Mouse (Mus musculus) erythroblast, embryonic 14.5 days (primary cell): ENCODE data around the gene Gm17067. TPM values are rescaled to one million over a fixed set of nuclear protein-coding genes. Genes with fewer than 3 reads are reported as not detected.
"Not testable (repeated sequence)": the region's sequence is repeated elsewhere in the genome, so short reads cannot be mapped to it uniquely, and the experiment has no call there.

ENCODE experiments used
- H3K27me3 ChIP-seq: 2 replicates; pipeline ENCODE4 v1.6.1; 2012; ENCODE audit warnings: inconsistent platforms; ENCODE audit not compliant: control insufficient read depth
- H3K36me3 ChIP-seq: 2 replicates; pipeline ENCODE4 v1.6.1; 2012; ENCODE audit warnings: mild to moderate bottlenecking, inconsistent platforms; ENCODE audit not compliant: control insufficient read depth
- H3K4me1 ChIP-seq: 2 replicates; pipeline ENCODE4 v1.6.1; 2012; ENCODE audit warnings: inconsistent platforms; ENCODE audit not compliant: control insufficient read depth
- H3K4me3 ChIP-seq: replicated peaks from 2 replicates; pipeline ENCODE3; 2012; ENCODE audit warnings: moderate library complexity, mild to moderate bottlenecking, inconsistent platforms
- H3K9me3 ChIP-seq: 2 replicates; pipeline ENCODE4 v1.6.1; 2012; ENCODE audit warnings: low read length, inconsistent platforms, mixed read lengths; ENCODE audit not compliant: control insufficient read depth
- GATA1 ChIP-seq: IDR thresholded peaks from 2 replicates; pipeline ENCODE4 v1.6.1; 2012; ENCODE audit warnings: low read length, inconsistent platforms, mixed read lengths
- TAL1 ChIP-seq: IDR thresholded peaks from 3 replicates; pipeline ENCODE4 v1.6.1; 2012; ENCODE audit warnings: low read length, inconsistent platforms, mixed read lengths
- polyA plus RNA-seq: library from polyadenylated mRNA; stranded (reverse); fragments of >175 nt; gene quantifications from 2 replicates; pipeline ENCODE4 v1.2.3, GENCODE M21; 2012

Gm17067 gene
- polyA plus RNA-seq = not detected in 2 replicates

- not testable (repeated sequence) for H3K27me3 ChIP-seq, H3K36me3 ChIP-seq, H3K4me1 ChIP-seq, H3K4me3 ChIP-seq, H3K9me3 ChIP-seq
Measured at GRCm38 (mm10) chr7:42726917-42727316, at the start of gene Gm17067. Gene Gm17067, minus strand, starts transcription at chr7:42727017.

DNA sequence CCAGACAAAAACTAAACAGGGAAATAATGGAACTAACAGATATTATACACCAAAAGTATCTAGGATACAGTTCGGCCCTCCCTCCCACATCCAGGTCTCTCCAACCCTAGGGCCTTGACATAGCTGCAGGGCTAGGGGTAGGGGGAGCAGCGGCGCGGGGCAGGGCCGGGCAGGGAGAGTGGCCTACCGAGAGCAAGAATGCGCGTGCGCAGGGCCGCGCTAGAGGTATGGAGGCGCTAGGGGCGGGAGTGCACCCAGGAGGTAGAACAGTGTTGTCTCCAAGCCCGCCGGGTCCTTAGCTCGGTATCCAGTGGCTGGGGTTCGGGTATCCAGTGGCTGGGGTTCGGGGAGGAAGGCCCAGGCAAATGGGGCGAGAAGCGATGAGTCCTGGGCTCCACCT lies 23.0 kb upstream of the Gm17067 start:
- H3K27me3 ChIP-seq = no peaks in the 10 kb centered on the region
- H3K4me1 ChIP-seq = no peaks in the 10 kb centered on the region
- peaks cover 7% of the 10 kb centered on the region for H3K9me3 ChIP-seq
- no peak for TF ChIP-seq TAL1
- TF ChIP-seq GATA1 = no peak
- H3K4me3 ChIP-seq = no peak overlapping the region
- no peaks in the 10 kb centered on the region for H3K36me3 ChIP-seq

DNA sequence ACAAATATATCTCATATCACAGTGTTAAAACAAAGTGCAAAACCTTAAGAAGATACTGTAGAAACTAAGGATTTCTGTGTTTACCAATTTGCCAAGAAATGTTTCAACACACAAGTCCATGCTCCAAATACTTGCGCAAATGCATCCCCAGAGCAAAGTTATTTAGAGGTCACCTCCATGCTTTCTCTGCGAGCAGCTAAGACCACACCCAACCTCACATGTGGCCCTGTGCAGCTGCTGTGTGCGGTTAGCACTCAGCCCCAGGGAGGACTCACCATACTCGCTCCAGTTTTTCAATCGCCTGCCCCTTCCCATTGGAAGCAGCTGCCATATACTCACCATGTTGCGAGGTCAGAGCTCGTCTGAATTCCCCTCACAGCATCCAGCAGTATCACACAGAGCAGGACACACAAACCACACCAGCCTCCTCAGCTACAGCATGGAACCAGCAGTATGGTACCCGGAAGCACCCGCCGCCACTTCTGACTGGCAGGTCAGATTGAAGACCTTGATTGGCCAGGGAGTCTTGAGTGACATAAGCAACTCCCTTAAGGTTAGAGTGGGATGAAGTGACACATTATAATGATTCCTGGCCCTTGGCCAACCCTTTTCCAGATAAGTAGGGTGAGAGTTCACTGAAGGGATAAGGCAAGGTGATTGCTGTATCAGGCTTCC lies 11.9 kb upstream of the Gm17067 start:
- TF ChIP-seq GATA1 (no peak), TAL1 (no peak)
- Histone ChIP-seq H3K4me1 (no peaks in the 10 kb centered on the region), H3K4me3 (no peak overlapping the region), H3K9me3 (peaks cover 22% of the 10 kb centered on the region), H3K36me3 (no peaks in the 10 kb centered on the region), H3K27me3 (no peaks in the 10 kb centered on the region)

DNA sequence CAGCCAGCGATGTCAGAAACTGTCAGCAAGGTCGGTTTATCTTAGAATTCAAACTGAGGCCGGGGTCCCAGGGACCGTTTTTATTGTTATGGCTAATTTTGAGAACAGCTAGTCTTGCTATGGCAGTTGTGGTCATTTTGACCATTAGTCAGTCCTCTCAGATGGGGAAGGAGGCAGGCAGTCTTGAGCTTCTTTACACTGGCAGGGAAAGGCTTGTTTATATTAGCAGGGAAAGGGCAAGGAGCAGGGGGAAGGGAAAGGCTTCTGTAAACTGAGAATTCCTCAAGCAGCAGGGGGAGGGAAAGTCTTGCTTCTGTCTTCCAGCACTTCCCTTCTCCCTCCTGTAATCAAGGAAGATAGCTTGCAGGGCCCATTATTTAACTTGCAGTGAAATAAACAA lies 33.6 kb downstream of the Gm17067 start:
- not testable (repeated sequence) for H3K36me3 ChIP-seq, H3K4me1 ChIP-seq, H3K9me3 ChIP-seq, H3K27me3 ChIP-seq
- H3K4me3 ChIP-seq = peak overlapping the region; percentile 66

GRCm38 (mm10) chr7:42692362-42693158 lies 34.3 kb downstream of the Gm17067 start, which contains the start of gene Zfp975:
Gene Zfp975, minus strand, starts transcription at chr7:42692742.
- H3K27me3 ChIP-seq, H3K4me1 ChIP-seq: not testable (repeated sequence)
- H3K4me3 ChIP-seq = peak within 1 kb of the TSS; percentile 66

DNA sequence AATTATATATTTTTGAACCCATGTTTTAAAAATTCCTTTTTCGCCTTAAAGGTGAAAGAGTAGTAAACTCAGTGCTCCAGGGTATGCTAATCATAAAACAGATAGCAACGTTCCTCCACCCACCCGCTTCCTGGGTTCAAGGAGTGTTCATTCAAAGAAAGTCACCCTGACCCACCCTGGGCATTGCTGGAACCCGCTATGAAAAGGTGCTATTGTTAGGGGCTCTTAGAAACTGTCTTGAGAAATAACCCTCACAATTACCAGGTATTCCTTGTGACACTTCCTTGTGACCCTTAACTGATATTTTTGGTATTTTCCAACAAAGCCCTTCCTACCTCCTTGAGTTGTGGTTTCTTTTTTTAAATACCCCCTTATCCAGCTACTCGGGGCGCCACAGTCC lies 46.7 kb downstream of the Gm17067 start:
- H3K36me3 ChIP-seq, H3K4me1 ChIP-seq, H3K27me3 ChIP-seq, H3K4me3 ChIP-seq: not testable (repeated sequence)
- H3K9me3 ChIP-seq = peaks cover 13% of the 10 kb centered on the region

More at GRCm38 (mm10) chr7:42692362-42693158, 34.3 kb downstream of the Gm17067 start, which contains the start of gene Zfp975:
- H3K36me3 ChIP-seq, H3K9me3 ChIP-seq: not testable (repeated sequence)

DNA sequence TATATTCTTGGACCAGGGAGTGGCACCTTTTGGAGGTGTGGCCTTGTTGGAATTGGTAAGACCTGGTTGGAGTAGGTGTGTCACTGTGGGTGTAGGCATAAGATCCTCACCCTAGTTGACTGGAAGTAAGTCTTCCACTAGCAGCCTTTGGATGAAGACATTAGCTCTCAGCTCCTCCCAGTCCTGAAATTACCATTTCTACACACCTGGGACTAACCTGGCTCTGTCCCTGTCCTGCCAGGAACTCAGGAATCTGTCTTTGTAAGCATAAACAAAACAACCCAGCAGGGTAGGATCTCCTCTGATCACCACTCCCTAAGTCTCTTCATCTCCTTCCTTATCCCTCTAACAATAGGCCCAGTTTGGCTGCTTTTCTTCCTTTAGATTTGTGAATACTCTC lies 47.2 kb downstream of the Gm17067 start:
- H3K4me1 ChIP-seq, H3K27me3 ChIP-seq, H3K4me3 ChIP-seq, H3K36me3 ChIP-seq: not testable (repeated sequence)
- peaks cover 12% of the 10 kb centered on the region for H3K9me3 ChIP-seq

DNA sequence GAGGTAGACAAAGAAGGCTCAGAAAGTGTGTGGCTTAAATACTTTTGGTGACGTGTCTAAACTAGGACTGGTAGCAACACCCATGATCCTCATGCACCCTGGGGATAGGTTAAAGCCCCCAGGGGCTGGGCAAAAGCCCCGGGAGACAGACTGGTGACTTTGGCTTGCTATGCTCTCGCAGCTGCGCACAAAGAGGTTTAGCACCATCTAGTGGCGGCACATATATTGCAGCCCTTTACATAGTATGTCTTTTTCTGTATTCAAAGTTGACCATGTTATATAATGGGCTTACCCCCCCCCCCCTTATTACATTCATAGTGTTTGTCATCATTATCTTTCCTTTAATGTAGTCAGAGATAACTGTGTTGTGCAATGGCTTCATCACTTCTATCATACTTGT lies 66.7 kb downstream of the Gm17067 start:
- not testable (repeated sequence) for H3K4me3 ChIP-seq, H3K9me3 ChIP-seq, H3K36me3 ChIP-seq, H3K27me3 ChIP-seq, H3K4me1 ChIP-seq

Other genes starting within 250 kb of the Gm17067 start
- 0.02 and 0.04 TPM in 2 replicates for gene Zfp141, start 221.3 kb downstream of the Gm17067 start, polyA plus RNA-seq
- not detected in 2 replicates for gene Gm21028, start 148.4 kb downstream of the Gm17067 start, polyA plus RNA-seq
- gene Zfp977, start 134.5 kb downstream of the Gm17067 start, polyA plus RNA-seq = not detected in 2 replicates
- gene Zfp976, start 84.4 kb downstream of the Gm17067 start, polyA plus RNA-seq = 0.01 and 0.02 TPM in 2 replicates
- not detected in 2 replicates for gene Zfp975, start 34.3 kb downstream of the Gm17067 start, polyA plus RNA-seq
- gene Vmn2r62, start 66.5 kb upstream of the Gm17067 start, polyA plus RNA-seq = not detected in 2 replicates
- gene Gm2381, start 140.2 kb upstream of the Gm17067 start, polyA plus RNA-seq = not detected in 2 replicates
- under 0.01 and 0.01 TPM in 2 replicates for gene Vmn2r63, start 206.8 kb upstream of the Gm17067 start, polyA plus RNA-seq